Mouse (Mus musculus) stomach, embryonic 16.5 days (tissue): ENCODE data around the gene Prkca. TPM values are rescaled to one million over a fixed set of nuclear protein-coding genes. Genes with fewer than 3 reads are reported as not detected.

Source experiments
- ATAC-seq: fragments of 200-750 bp; cut with Nextera tagmentation; 2 replicates; pipeline ENCODE4 v1.8.0; 2017; ENCODE audit warnings: moderate number of reproducible peaks, moderate TSS enrichment; ENCODE audit not compliant: insufficient read depth, low FRiP score
- H3K27ac ChIP-seq: fragments of 300-500 bp; sonication (generic); 2 replicates; pipeline ENCODE4 v1.5.1; 2014; ENCODE audit warnings: low read length
- H3K27me3 ChIP-seq: fragments of 300-500 bp; sonication (generic); 2 replicates; pipeline ENCODE4 v1.6.1; 2014; ENCODE audit warnings: low read length, control low read depth, mixed read lengths; ENCODE audit not compliant: control insufficient read depth, insufficient read depth
- H3K36me3 ChIP-seq: fragments of 300-500 bp; sonication (generic); 2 replicates; pipeline ENCODE4 v1.6.1; 2014; ENCODE audit warnings: low read length; ENCODE audit not compliant: control insufficient read depth, insufficient read depth
- H3K4me1 ChIP-seq: fragments of 300-500 bp; sonication (generic); 2 replicates; pipeline ENCODE4 v1.6.1; 2014; ENCODE audit warnings: low read length, control low read depth, mixed read lengths; ENCODE audit not compliant: control insufficient read depth, insufficient read depth
- H3K4me2 ChIP-seq: fragments of 300-500 bp; sonication (generic); 2 replicates; pipeline ENCODE4 v1.6.1; 2014; ENCODE audit warnings: low read depth, low read length, mixed read lengths
- H3K4me3 ChIP-seq: fragments of 300-500 bp; sonication (generic); replicated peaks from 2 replicates; pipeline ENCODE4 v1.5.1; 2014; ENCODE audit warnings: mild to moderate bottlenecking, low read length
- H3K9ac ChIP-seq: fragments of 300-500 bp; sonication (generic); 2 replicates; pipeline ENCODE4 v1.6.1; 2014; ENCODE audit warnings: low read length
- H3K9me3 ChIP-seq: fragments of 300-500 bp; sonication (generic); replicated peaks from 2 replicates; pipeline ENCODE4 v1.6.1; 2016; ENCODE audit warnings: low read length, control low read depth; ENCODE audit not compliant: control insufficient read depth
- WGBS: fragments of 180-500 bp; shearing (Covaris S2); extraction: QIAGEN DNeasy Blood & Tissue Kit; methylation state at CpG from one replicate; pipeline ENCODE4 v1.1.7; 2014; 5-methylcytosine and 5-hydroxymethylcytosine counted together
- polyA plus RNA-seq: library from polyadenylated mRNA; unstranded; fragments of >200 nt; fragmentation: Nextera tagmentation; extraction: Ambion mirVana; gene quantifications from 2 replicates; pipeline ENCODE4 v1.2.1, GENCODE M21; 2015

The Prkca gene
- polyA plus RNA-seq, 1 experiment from 2014 or later = 6.5 TPM

GRCm38 (mm10) chr11:108071230-108071629 is 272.5 kb downstream of the Prkca start:
- ATAC-seq = no peak
- 79% methylated on average over 6 of the region's 6 CpGs for WGBS
- Histone ChIP-seq H3K9me3 (no peaks in the 10 kb centered on the region), H3K27me3 (no peaks in the 10 kb centered on the region), H3K36me3 (no peaks in the 10 kb centered on the region), H3K4me3 (no peak overlapping the region), H3K4me2 (no peak overlapping the region), H3K27ac (no peak overlapping the region), H3K4me1 (no peaks in the 10 kb centered on the region), H3K9ac (no peak overlapping the region)

GRCm38 (mm10) chr11:108070038-108070437 is 273.7 kb downstream of the Prkca start:
- no peak overlapping the region for H3K4me2 ChIP-seq
- H3K4me3 ChIP-seq = no peak overlapping the region
- WGBS = 44% methylated on average over 6 of the region's 6 CpGs
- H3K9me3 ChIP-seq = no peaks in the 10 kb centered on the region
- no peaks in the 10 kb centered on the region for H3K4me1 ChIP-seq
- no peaks in the 10 kb centered on the region for H3K27me3 ChIP-seq
- ATAC-seq = no peak
- no peak overlapping the region for H3K9ac ChIP-seq
- no peaks in the 10 kb centered on the region for H3K36me3 ChIP-seq
- no peak overlapping the region for H3K27ac ChIP-seq

- H3K36me3 ChIP-seq = no peaks in the 10 kb centered on the region
- H3K4me3 ChIP-seq = no peak overlapping the region
- H3K4me2 ChIP-seq = no peak overlapping the region
- 83% methylated on average over 5 of the region's 5 CpGs for WGBS
- H3K9ac ChIP-seq = no peak overlapping the region
- no peak for ATAC-seq
- no peaks in the 10 kb centered on the region for H3K9me3 ChIP-seq
- H3K27ac ChIP-seq = no peak overlapping the region
- no peaks in the 10 kb centered on the region for H3K27me3 ChIP-seq
- H3K4me1 ChIP-seq = no peaks in the 10 kb centered on the region
These were observed 275.3 kb downstream of the Prkca start for GRCm38 (mm10) chr11:108068430-108068829.

GRCm38 (mm10) chr11:108067161-108067560 is 276.6 kb downstream of the Prkca start:
- no peaks in the 10 kb centered on the region for H3K9me3 ChIP-seq
- H3K4me1 ChIP-seq = no peaks in the 10 kb centered on the region
- H3K36me3 ChIP-seq = no peaks in the 10 kb centered on the region
- no peak for ATAC-seq
- H3K9ac ChIP-seq = no peak overlapping the region
- H3K4me3 ChIP-seq = no peak overlapping the region
- no peak overlapping the region for H3K4me2 ChIP-seq
- no peaks in the 10 kb centered on the region for H3K27me3 ChIP-seq
- WGBS = 85% methylated on average over 7 of the region's 7 CpGs
- no peak overlapping the region for H3K27ac ChIP-seq

GRCm38 (mm10) chr11:108064401-108064800 is 279.3 kb downstream of the Prkca start:
- Histone ChIP-seq H3K9ac (no peak overlapping the region), H3K27ac (no peak overlapping the region), H3K4me3 (no peak overlapping the region), H3K9me3 (no peaks in the 10 kb centered on the region), H3K36me3 (no peaks in the 10 kb centered on the region), H3K4me1 (no peaks in the 10 kb centered on the region), H3K27me3 (no peaks in the 10 kb centered on the region), H3K4me2 (no peak overlapping the region)
- no peak for ATAC-seq
- 71% methylated on average over 3 of the region's 3 CpGs for WGBS

- H3K4me3 ChIP-seq = no peak overlapping the region
- H3K4me2 ChIP-seq = no peak overlapping the region
- WGBS = 67% methylated on average over 8 of the region's 8 CpGs
- H3K27ac ChIP-seq = no peak overlapping the region
- no peaks in the 10 kb centered on the region for H3K36me3 ChIP-seq
- ATAC-seq = no peak
- no peaks in the 10 kb centered on the region for H3K4me1 ChIP-seq
- no peak overlapping the region for H3K9ac ChIP-seq
- no peaks in the 10 kb centered on the region for H3K9me3 ChIP-seq
- H3K27me3 ChIP-seq = no peaks in the 10 kb centered on the region
These were observed 280.6 kb downstream of the Prkca start for GRCm38 (mm10) chr11:108063096-108063495.

GRCm38 (mm10) chr11:108061571-108062479 is 281.9 kb downstream of the Prkca start:
- Histone ChIP-seq H3K4me3 (no peak overlapping the region), H3K4me2 (no peak overlapping the region), H3K9ac (no peak overlapping the region), H3K27ac (no peak overlapping the region), H3K9me3 (no peaks in the 10 kb centered on the region), H3K4me1 (no peaks in the 10 kb centered on the region), H3K27me3 (no peaks in the 10 kb centered on the region), H3K36me3 (no peaks in the 10 kb centered on the region)
- no peak for ATAC-seq
- 81% methylated on average over 17 of the region's 17 CpGs for WGBS

GRCm38 (mm10) chr11:108057138-108057537 is 286.6 kb downstream of the Prkca start:
- Histone ChIP-seq H3K4me2 (no peak overlapping the region), H3K36me3 (no peaks in the 10 kb centered on the region), H3K4me1 (no peaks in the 10 kb centered on the region), H3K9ac (no peak overlapping the region), H3K27me3 (no peaks in the 10 kb centered on the region), H3K9me3 (no peaks in the 10 kb centered on the region), H3K4me3 (no peak overlapping the region), H3K27ac (no peak overlapping the region)
- no peak for ATAC-seq
- WGBS = 84% methylated on average over 6 of the region's 6 CpGs

GRCm38 (mm10) chr11:108054647-108055046 is 289.1 kb downstream of the Prkca start:
- Histone ChIP-seq H3K27ac (no peak overlapping the region), H3K4me3 (no peak overlapping the region), H3K27me3 (no peaks in the 10 kb centered on the region), H3K9me3 (no peaks in the 10 kb centered on the region), H3K36me3 (no peaks in the 10 kb centered on the region), H3K4me2 (no peak overlapping the region), H3K4me1 (no peaks in the 10 kb centered on the region), H3K9ac (no peak overlapping the region)
- no peak for ATAC-seq
- 83% methylated on average over 3 of the region's 3 CpGs for WGBS
